Mouse (Mus musculus): ENCODE data around the gene E330009J07Rik.

The E330009J07Rik gene

DNA sequence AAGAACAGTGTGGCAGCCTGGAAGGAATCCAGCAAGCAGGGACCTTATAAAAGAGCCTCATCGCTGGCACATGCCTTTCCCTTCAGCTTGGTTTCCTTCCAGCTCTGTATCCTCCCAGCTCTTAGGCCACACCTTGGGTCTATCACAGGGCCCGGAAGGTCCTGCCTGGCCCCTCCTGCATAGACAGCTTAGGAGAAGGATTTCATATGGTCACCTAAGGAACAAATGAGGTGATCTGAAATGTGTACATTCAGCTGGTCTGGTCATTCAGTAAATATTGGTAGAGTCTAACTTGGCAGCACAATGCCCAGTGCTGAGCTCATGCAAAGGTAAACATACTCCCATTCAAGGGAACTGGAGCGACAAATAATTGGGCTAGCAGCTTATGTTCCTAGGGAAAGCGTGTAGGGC, 6.4 kb downstream of the E330009J07Rik start:
- DNase-seq = peak; percentile 87 to 91

GRCm38 (mm10) chr6:40428696-40429095, 7.2 kb downstream of the E330009J07Rik start:
- peak; percentile 63 to 73 for DNase-seq

- DNase-seq = peak in 1 of 2 experiments; percentile 29
Measured at GRCm38 (mm10) chr6:40427441-40427840, 8.5 kb downstream of the E330009J07Rik start.

GRCm38 (mm10) chr6:40423774-40424173, 12.2 kb downstream of the E330009J07Rik start:
- peak; percentile 78 to 85 for DNase-seq

- no peak for DNase-seq
Measured at GRCm38 (mm10) chr6:40423013-40423412, 12.9 kb downstream of the E330009J07Rik start.

GRCm38 (mm10) chr6:40421099-40421498, 14.8 kb downstream of the E330009J07Rik start:
- no peak for DNase-seq

GRCm38 (mm10) chr6:40418386-40418785, 17.5 kb downstream of the E330009J07Rik start:
- DNase-seq = peak; percentile 58 to 61

- no peak for DNase-seq
Measured at GRCm38 (mm10) chr6:40415799-40416198, 20.1 kb downstream of the E330009J07Rik start.

DNA sequence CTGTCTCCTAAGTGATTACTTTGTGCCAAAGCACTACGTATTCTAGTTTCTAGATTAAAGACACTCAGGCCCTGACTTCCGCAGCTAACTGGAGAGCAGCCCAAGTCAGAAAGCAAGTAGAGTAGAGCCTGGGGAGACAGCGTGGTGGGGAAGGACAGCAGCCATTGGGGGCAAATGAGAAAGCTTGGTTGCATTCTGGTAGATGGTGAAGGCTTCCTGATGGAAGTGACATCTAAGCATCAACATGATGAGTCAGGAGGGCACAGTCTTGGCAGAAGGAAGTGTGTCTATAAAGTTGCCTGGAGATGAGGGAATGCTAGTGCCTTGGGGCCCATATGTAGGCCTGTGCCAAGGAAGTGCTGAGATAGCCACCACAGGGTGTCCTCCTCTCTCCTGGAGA, 22.4 kb downstream of the E330009J07Rik start:
- DNase-seq = no peak

GRCm38 (mm10) chr6:40413046-40413445, 22.9 kb downstream of the E330009J07Rik start:
- peak in 1 of 2 experiments; percentile 67 for DNase-seq

GRCm38 (mm10) chr6:40411085-40411484, 24.9 kb downstream of the E330009J07Rik start:
- DNase-seq = no peak

- DNase-seq = peak; percentile 82 to 90
Measured at GRCm38 (mm10) chr6:40403640-40404285, 32.2 kb downstream of the E330009J07Rik start.

DNA sequence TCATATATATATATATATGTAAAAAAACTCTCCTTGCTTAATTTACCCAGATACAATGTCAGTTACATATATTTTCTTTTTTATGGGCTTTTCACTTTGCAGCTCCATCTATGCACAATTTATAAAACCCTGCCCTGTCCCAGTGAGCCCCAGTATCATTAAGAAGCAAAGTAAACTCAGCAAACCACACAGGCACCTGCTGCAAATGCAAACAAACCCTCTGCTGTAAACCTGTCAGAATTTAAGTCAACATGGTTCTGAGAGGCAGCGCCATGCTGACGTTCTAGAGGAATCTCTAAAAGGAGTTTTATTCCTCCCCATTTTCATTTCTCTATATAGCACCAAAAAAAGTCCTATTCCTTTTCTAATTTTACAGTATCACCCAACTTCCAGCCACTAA, 33.9 kb downstream of the E330009J07Rik start:
- DNase-seq = no peak

DNA sequence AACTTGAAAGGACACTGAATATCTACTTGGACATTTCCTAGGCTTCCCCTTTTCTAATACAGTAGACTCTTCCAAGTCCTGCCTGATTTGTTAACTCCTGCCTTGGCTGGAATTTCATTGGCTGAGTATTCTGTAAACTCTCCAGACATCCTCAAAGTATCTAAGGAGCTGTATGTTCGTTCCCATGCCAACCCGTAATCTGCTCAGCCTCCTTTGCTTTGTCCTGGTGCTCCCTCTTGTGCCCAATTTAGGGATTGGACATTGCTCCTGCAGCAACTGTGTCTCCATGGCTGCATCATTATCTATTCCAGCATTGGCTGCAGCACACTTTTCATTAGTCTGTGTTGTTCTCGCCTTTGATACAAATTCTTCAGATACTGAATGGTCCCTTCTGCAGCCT, 42.7 kb downstream of the E330009J07Rik start:
- peak; percentile 93 to 95 for DNase-seq

- DNase-seq = peak; percentile 49 to 53
Measured at GRCm38 (mm10) chr6:40390975-40391374, 45.0 kb downstream of the E330009J07Rik start.

GRCm38 (mm10) chr6:40388660-40389059, 47.3 kb downstream of the E330009J07Rik start:
- DNase-seq = no peak

- DNase-seq = no peak
Measured at GRCm38 (mm10) chr6:40385682-40386081, 50.3 kb downstream of the E330009J07Rik start.

- DNase-seq = no peak
Measured at GRCm38 (mm10) chr6:40381908-40382307, 54.0 kb downstream of the E330009J07Rik start.

DNA sequence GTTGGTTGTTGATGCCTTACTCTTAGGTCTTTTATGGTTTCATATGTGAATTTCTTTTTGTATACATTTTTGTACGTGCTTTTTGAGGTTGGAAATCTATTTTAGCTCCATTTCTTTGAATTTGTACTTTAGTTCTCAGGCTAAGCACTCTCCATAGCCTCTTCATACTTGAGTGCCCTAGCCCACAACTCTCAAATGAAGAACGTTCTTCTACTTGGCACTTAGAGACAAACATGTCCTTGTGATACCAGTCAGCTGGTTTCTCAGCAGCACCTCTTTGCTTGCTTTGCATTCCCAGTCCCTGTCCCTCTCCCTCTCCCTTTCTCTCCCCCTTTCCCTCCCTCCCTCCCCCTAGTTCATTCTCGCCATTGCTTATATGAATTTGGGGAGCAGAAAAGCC, 55.8 kb downstream of the E330009J07Rik start:
- DNase-seq = no peak

DNA sequence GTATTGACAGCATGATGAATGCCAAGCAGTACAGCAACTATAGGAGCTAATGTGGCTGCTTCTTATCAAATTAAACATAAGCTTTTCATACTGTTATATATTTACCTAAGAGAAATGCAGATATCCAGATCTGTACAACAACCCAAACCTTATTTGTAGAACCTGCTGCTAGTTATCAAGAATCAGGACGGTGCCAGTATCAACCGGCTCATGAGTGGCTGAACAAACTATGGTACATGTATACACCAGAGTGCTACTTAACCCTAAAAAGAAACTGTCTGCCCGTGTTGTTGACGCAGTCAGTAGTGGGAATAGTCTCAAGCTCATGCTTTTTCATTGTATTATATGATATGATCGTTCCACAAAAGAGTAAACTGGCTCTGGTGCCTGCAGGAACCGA, 64.9 kb downstream of the E330009J07Rik start:
- no peak for DNase-seq

DNA sequence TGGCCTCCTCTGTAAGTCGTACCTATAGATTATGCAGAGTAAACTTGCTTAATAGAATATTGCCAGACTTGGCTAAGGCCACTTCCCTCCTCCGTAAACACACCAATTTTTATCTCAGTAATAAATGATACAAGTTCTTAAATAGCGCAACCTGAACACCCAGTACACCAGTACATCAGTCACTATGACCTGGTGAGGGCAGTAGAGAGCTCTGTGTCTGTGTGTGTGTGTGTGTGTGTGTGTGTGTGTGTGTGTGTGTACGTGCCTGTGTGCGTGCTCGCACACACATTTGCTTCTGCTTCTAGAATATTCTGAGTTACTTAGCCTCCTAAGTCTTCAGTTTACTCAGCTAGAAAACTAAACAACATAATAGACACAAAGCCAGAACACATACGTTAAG, 82.6 kb downstream of the E330009J07Rik start:
- DNase-seq = peak; percentile 27 to 38
